Mouse (Mus musculus) lung, embryonic 16.5 days (tissue): Measurements from ENCODE around the gene Pcca. TPM values are rescaled to one million over a fixed set of nuclear protein-coding genes. Genes with fewer than 3 reads are reported as not detected.

Experiments
- ATAC-seq: fragments of 200-750 bp; cut with Nextera tagmentation; 2 replicates; pipeline ENCODE4 v1.8.0; 2017; ENCODE audit warnings: low read depth, mild to moderate bottlenecking, moderate library complexity
- H3K27ac ChIP-seq: fragments of 300-500 bp; sonication (generic); 2 replicates; pipeline ENCODE4 v1.5.1; 2014; ENCODE audit warnings: mild to moderate bottlenecking, control low read depth, low read length
- H3K27me3 ChIP-seq: fragments of 300-500 bp; sonication (generic); 2 replicates; pipeline ENCODE4 v1.6.1; 2014; ENCODE audit warnings: low read depth, low read length, mixed read lengths; ENCODE audit not compliant: control insufficient read depth, insufficient read depth
- H3K36me3 ChIP-seq: fragments of 300-500 bp; sonication (generic); 2 replicates; pipeline ENCODE4 v1.6.1; 2014; ENCODE audit warnings: low read length; ENCODE audit not compliant: control insufficient read depth, insufficient read depth
- H3K4me1 ChIP-seq: fragments of 300-500 bp; sonication (generic); replicated peaks from 2 replicates; pipeline ENCODE4 v1.6.1; 2014; ENCODE audit warnings: low read length, mixed read lengths; ENCODE audit not compliant: control insufficient read depth, insufficient read depth
- H3K4me2 ChIP-seq: fragments of 300-500 bp; sonication (generic); 2 replicates; pipeline ENCODE4 v1.6.1; 2014; ENCODE audit warnings: low read depth, low read length, control low read depth
- H3K4me3 ChIP-seq: fragments of 300-500 bp; sonication (generic); 2 replicates; pipeline ENCODE4 v1.5.1; 2014; ENCODE audit warnings: mild to moderate bottlenecking, low read length, control low read depth
- H3K9ac ChIP-seq: fragments of 300-500 bp; sonication (generic); 2 replicates; pipeline ENCODE4 v1.6.1; 2014; ENCODE audit warnings: low read length, control low read depth
- H3K9me3 ChIP-seq: fragments of 300-500 bp; sonication (generic); 2 replicates; pipeline ENCODE4 v1.6.1; 2016; ENCODE audit warnings: low read length; ENCODE audit not compliant: control insufficient read depth
- WGBS: fragments of 180-500 bp; shearing (Covaris S2); extraction: QIAGEN DNeasy Blood & Tissue Kit; methylation state at CpG from one replicate; pipeline ENCODE4 v1.1.7; 2014; 5-methylcytosine and 5-hydroxymethylcytosine counted together
- polyA plus RNA-seq: library from polyadenylated mRNA; unstranded; fragments of >200 nt; fragmentation: Nextera tagmentation; extraction: Ambion mirVana; gene quantifications from 2 replicates; pipeline ENCODE4 v1.2.1, GENCODE M21; 2015

Gene Pcca
- polyA plus RNA-seq, 1 experiment from 2014 or later = 19.0 TPM

- Histone ChIP-seq H3K4me1 (no peaks in the 10 kb centered on the region), H3K27ac (no peak overlapping the region), H3K9me3 (no peaks in the 10 kb centered on the region), H3K9ac (no peak overlapping the region), H3K4me3 (no peak overlapping the region), H3K4me2 (no peak overlapping the region), H3K36me3 (no peaks in the 10 kb centered on the region), H3K27me3 (no peaks in the 10 kb centered on the region)
- peak; percentile 28; the same call in 1 of the 2 replicates for ATAC-seq
- 65% methylated on average over 4 of the region's 4 CpGs for WGBS
These were observed 196.9 kb downstream of the Pcca start for GRCm38 (mm10) chr14:122730921-122731551.

GRCm38 (mm10) chr14:122736806-122737205 lies 202.7 kb downstream of the Pcca start:
- no peaks in the 10 kb centered on the region for H3K36me3 ChIP-seq
- no peak overlapping the region for H3K27ac ChIP-seq
- no peak overlapping the region for H3K4me3 ChIP-seq
- H3K9ac ChIP-seq = no peak overlapping the region
- H3K4me2 ChIP-seq = no peak overlapping the region
- ATAC-seq = peak; percentile 65
- no peaks in the 10 kb centered on the region for H3K27me3 ChIP-seq
- H3K4me1 ChIP-seq = no peaks in the 10 kb centered on the region
- no peaks in the 10 kb centered on the region for H3K9me3 ChIP-seq

GRCm38 (mm10) chr14:122747860-122748842 lies 214.0 kb downstream of the Pcca start:
- no peak overlapping the region for H3K4me3 ChIP-seq
- H3K27ac ChIP-seq = peak overlapping the region; percentile 0
- 41% methylated on average over 3 of the region's 3 CpGs for WGBS
- H3K27me3 ChIP-seq = no peaks in the 10 kb centered on the region
- no peaks in the 10 kb centered on the region for H3K9me3 ChIP-seq
- H3K36me3 ChIP-seq = no peaks in the 10 kb centered on the region
- peak; percentile 93 for ATAC-seq
- no peak overlapping the region for H3K4me2 ChIP-seq
- no peaks in the 10 kb centered on the region; the same call in 1 of the 2 replicates for H3K4me1 ChIP-seq
- no peak overlapping the region for H3K9ac ChIP-seq

- 87% methylated on average over 1 of the region's 1 CpGs for WGBS
- no peak for ATAC-seq
These were observed 217.4 kb downstream of the Pcca start for GRCm38 (mm10) chr14:122751552-122751951.

GRCm38 (mm10) chr14:122753278-122753677 lies 219.2 kb downstream of the Pcca start:
- no peaks in the 10 kb centered on the region for H3K36me3 ChIP-seq
- 67% methylated on average over 2 of the region's 2 CpGs for WGBS
- H3K27ac ChIP-seq = no peak overlapping the region
- no peaks in the 10 kb centered on the region for H3K27me3 ChIP-seq
- H3K4me2 ChIP-seq = no peak overlapping the region
- no peaks in the 10 kb centered on the region for H3K4me1 ChIP-seq
- no peak for ATAC-seq
- H3K9me3 ChIP-seq = no peaks in the 10 kb centered on the region
- no peak overlapping the region for H3K9ac ChIP-seq
- H3K4me3 ChIP-seq = no peak overlapping the region

More at GRCm38 (mm10) chr14:122751552-122751951, 217.4 kb downstream of the Pcca start:
- H3K36me3 ChIP-seq = no peaks in the 10 kb centered on the region
- no peak overlapping the region for H3K4me2 ChIP-seq
- H3K4me1 ChIP-seq = no peaks in the 10 kb centered on the region; the same call in 1 of the 2 replicates
- H3K9ac ChIP-seq = no peak overlapping the region
- H3K27ac ChIP-seq = no peak overlapping the region
- H3K4me3 ChIP-seq = no peak overlapping the region
- H3K27me3 ChIP-seq = no peaks in the 10 kb centered on the region
- H3K9me3 ChIP-seq = no peaks in the 10 kb centered on the region

- WGBS = 81% methylated on average over 3 of the region's 3 CpGs
- Histone ChIP-seq H3K27me3 (no peaks in the 10 kb centered on the region), H3K27ac (no peak overlapping the region), H3K9me3 (no peaks in the 10 kb centered on the region), H3K4me3 (no peak overlapping the region), H3K9ac (no peak overlapping the region), H3K4me1 (no peaks in the 10 kb centered on the region), H3K4me2 (no peak overlapping the region), H3K36me3 (no peaks in the 10 kb centered on the region)
- ATAC-seq = no peak
These were observed 220.2 kb downstream of the Pcca start for GRCm38 (mm10) chr14:122754311-122754710.

GRCm38 (mm10) chr14:122755559-122755958 lies 221.4 kb downstream of the Pcca start:
- H3K4me2 ChIP-seq = no peak overlapping the region
- no peaks in the 10 kb centered on the region for H3K27me3 ChIP-seq
- H3K27ac ChIP-seq = no peak overlapping the region
- H3K9ac ChIP-seq = no peak overlapping the region
- WGBS = 51% methylated on average over 13 of the region's 13 CpGs
- peak; percentile 20; the same call in 1 of the 2 replicates for ATAC-seq
- H3K36me3 ChIP-seq = no peaks in the 10 kb centered on the region
- H3K9me3 ChIP-seq = no peaks in the 10 kb centered on the region
- no peak overlapping the region for H3K4me3 ChIP-seq
- no peaks in the 10 kb centered on the region for H3K4me1 ChIP-seq

GRCm38 (mm10) chr14:122756671-122757070 lies 222.5 kb downstream of the Pcca start:
- Histone ChIP-seq H3K27me3 (no peaks in the 10 kb centered on the region), H3K36me3 (no peaks in the 10 kb centered on the region), H3K4me2 (no peak overlapping the region), H3K27ac (no peak overlapping the region), H3K4me1 (no peaks in the 10 kb centered on the region), H3K9ac (no peak overlapping the region), H3K9me3 (no peaks in the 10 kb centered on the region), H3K4me3 (no peak overlapping the region)
- 96% methylated on average over 1 of the region's 1 CpGs for WGBS
- ATAC-seq = no peak

- WGBS = 50% methylated on average over 3 of the region's 3 CpGs
- Histone ChIP-seq H3K4me1 (no peaks in the 10 kb centered on the region), H3K4me3 (no peak overlapping the region), H3K4me2 (no peak overlapping the region), H3K36me3 (no peaks in the 10 kb centered on the region), H3K27me3 (no peaks in the 10 kb centered on the region), H3K27ac (no peak overlapping the region), H3K9me3 (no peaks in the 10 kb centered on the region), H3K9ac (no peak overlapping the region)
- ATAC-seq = no peak
These were observed 225.8 kb downstream of the Pcca start for GRCm38 (mm10) chr14:122759890-122760289.
